8 mouse cellular contexts compared by ENCODE assay signal in genomic region chr1:90153099-90153744, GRCm38 (mm10). TPM values are rescaled to one million over a fixed set of nuclear protein-coding genes. Genes with fewer than 3 reads are reported as not detected.
DNase-seq lines count a peak whose midpoint lies in the region; ATAC-seq and TF ChIP-seq lines count a peak whose summit lies in the region.
"Had no signal": no experiment of that assay in that cellular context is flagged by ENCODE, and none has a peak within 500 bp of the region (broad histone marks: within the 10 kb centered on the region; RNA-seq: fewer than 3 reads in every experiment).

Iqca (minus strand) TSS chr1:90153401.

- peak; percentile 22 for DNase-seq in c-Kit-positive CD71-negative TER-119-negative erythroid progenitor cells, embryonic 14.5 days (ENCODE audit: low read depth)
- peak; percentile 93 for DNase-seq in kidney, postnatal 0 days (ENCODE audit: low spot score)
- DNase-seq in neural tube, embryonic 11.5 days (ENCODE audit: low spot score) = peak; percentile 85
- DNase-seq in telencephalon, adult 2 months (ENCODE audit: low read depth, low spot score) = peak; percentile 19

- H3K9me3 ChIP-seq in forebrain, embryonic 13.5 days (replicated peaks) = 0 out of 2 replicates have a peak, but pooled peaks cover 3% of the 10 kb centered on the region
- H3K9me3 ChIP-seq in heart, embryonic 15.5 days (replicated peaks) = no peaks in the 10 kb centered on the region
- H3K9me3 ChIP-seq in kidney, postnatal 0 days (replicated peaks; ENCODE audit: low read length) = no peaks in the 10 kb centered on the region
- H3K9me3 ChIP-seq in limb, embryonic 15.5 days = no peaks in the 10 kb centered on the region
- H3K9me3 ChIP-seq in neural tube, embryonic 11.5 days (ENCODE audit: control insufficient read depth, low read length) = no peaks in the 10 kb centered on the region

- H3K27me3 ChIP-seq in forebrain, embryonic 13.5 days = no peaks in the 10 kb centered on the region
- H3K27me3 ChIP-seq in heart, embryonic 15.5 days = peaks cover 55% of the 10 kb centered on the region
- no peaks in the 10 kb centered on the region for H3K27me3 ChIP-seq in kidney, postnatal 0 days (ENCODE audit: insufficient read depth, low read length)
- no peaks in the 10 kb centered on the region for H3K27me3 ChIP-seq in limb, embryonic 15.5 days
- no peaks in the 10 kb centered on the region for H3K27me3 ChIP-seq in neural tube, embryonic 11.5 days (ENCODE audit: control insufficient read depth, insufficient read depth, low read length)

- peak; percentile 96 for ATAC-seq in forebrain, embryonic 13.5 days
- peak; percentile 75 for ATAC-seq in heart, embryonic 15.5 days (replicated peaks; ENCODE audit: insufficient number of reproducible peaks, insufficient read depth, low FRiP score, low read depth)
- peak; percentile 93 for ATAC-seq in kidney, postnatal 0 days (replicated peaks; ENCODE audit: low FRiP score, low read depth)
- peak; percentile 88 for ATAC-seq in limb, embryonic 15.5 days (ENCODE audit: insufficient number of reproducible peaks, low FRiP score, low TSS enrichment, low read depth)
- ATAC-seq in neural tube, embryonic 11.5 days (ENCODE audit: insufficient read depth, low FRiP score, low TSS enrichment) = peak; percentile 92

- peak within 1 kb of the TSS; percentile 30; the same call in 1 of the 2 replicates for H3K9ac ChIP-seq in forebrain, embryonic 13.5 days
- 0 out of 2 replicates have a peak within 1 kb of the TSS, but pooled peaks have one; percentile 11 for H3K9ac ChIP-seq in heart, embryonic 15.5 days
- H3K9ac ChIP-seq in kidney, postnatal 0 days (ENCODE audit: low read depth, low read length) = no peak within 1 kb of the TSS
- H3K9ac ChIP-seq in limb, embryonic 15.5 days = 0 out of 2 replicates have a peak within 1 kb of the TSS, but pooled peaks have one; percentile 5
- H3K9ac ChIP-seq in neural tube, embryonic 11.5 days (ENCODE audit: low read length) = no peak within 1 kb of the TSS; the same call in 1 of the 2 replicates

- peak within 1 kb of the TSS; percentile 6; the same call in 1 of the 2 replicates for H3K27ac ChIP-seq in forebrain, embryonic 13.5 days
- H3K27ac ChIP-seq in heart, embryonic 15.5 days = no peak within 1 kb of the TSS
- H3K27ac ChIP-seq in kidney, postnatal 0 days = no peak within 1 kb of the TSS
- H3K27ac ChIP-seq in limb, embryonic 15.5 days = peak within 1 kb of the TSS; percentile 67
- peak within 1 kb of the TSS; percentile 66 for H3K27ac ChIP-seq in neural tube, embryonic 11.5 days (ENCODE audit: low read depth, low read length)

- peak; percentile 49 for TF ChIP-seq CTCF in kidney, postnatal 0 days (IDR thresholded peaks at IDR 0.05; ENCODE audit: low read depth)

- 3% methylated on average over 18 of the region's 18 CpGs for WGBS in forebrain, embryonic 13.5 days
- 4% methylated on average over 18 of the region's 18 CpGs for WGBS in heart, embryonic 15.5 days
- WGBS in kidney, postnatal 0 days = 4% methylated on average over 18 of the region's 18 CpGs
- WGBS in limb, embryonic 15.5 days = 4% methylated on average over 18 of the region's 18 CpGs
- 2% methylated on average over 18 of the region's 18 CpGs for WGBS in neural tube, embryonic 11.5 days

- peaks cover 21% of the 10 kb centered on the region for H3K4me1 ChIP-seq in forebrain, embryonic 13.5 days
- peaks cover 21% of the 10 kb centered on the region for H3K4me1 ChIP-seq in heart, embryonic 15.5 days (replicated peaks)
- peaks cover 13% of the 10 kb centered on the region for H3K4me1 ChIP-seq in kidney, postnatal 0 days (replicated peaks; ENCODE audit: insufficient read depth, low read length)
- H3K4me1 ChIP-seq in limb, embryonic 15.5 days = peaks cover 20% of the 10 kb centered on the region
- H3K4me1 ChIP-seq in neural tube, embryonic 11.5 days (ENCODE audit: control insufficient read depth, insufficient read depth, low read length) = peaks cover 9% of the 10 kb centered on the region

- no peaks in the 10 kb centered on the region for H3K36me3 ChIP-seq in forebrain, embryonic 13.5 days (ENCODE audit: poor library complexity, severe bottlenecking)
- H3K36me3 ChIP-seq in heart, embryonic 15.5 days = no peaks in the 10 kb centered on the region
- no peaks in the 10 kb centered on the region for H3K36me3 ChIP-seq in kidney, postnatal 0 days (ENCODE audit: insufficient read depth, low read length)
- no peaks in the 10 kb centered on the region for H3K36me3 ChIP-seq in limb, embryonic 15.5 days
- no peaks in the 10 kb centered on the region for H3K36me3 ChIP-seq in neural tube, embryonic 11.5 days (ENCODE audit: control insufficient read depth, insufficient read depth, low read length)

- H3K4me3 ChIP-seq in forebrain, embryonic 13.5 days = peak within 1 kb of the TSS; percentile 26
- peak within 1 kb of the TSS; percentile 23 for H3K4me3 ChIP-seq in heart, embryonic 15.5 days
- 0 out of 2 replicates have a peak within 1 kb of the TSS, but pooled peaks have one; percentile 7 for H3K4me3 ChIP-seq in kidney, postnatal 0 days (replicated peaks; ENCODE audit: low read depth, low read length)
- peak within 1 kb of the TSS; percentile 24 for H3K4me3 ChIP-seq in limb, embryonic 15.5 days
- no peak within 1 kb of the TSS for H3K4me3 ChIP-seq in neural tube, embryonic 11.5 days (ENCODE audit: low read depth, low read length)

- H3K4me2 ChIP-seq in forebrain, embryonic 13.5 days = peak within 1 kb of the TSS; percentile 57
- peak within 1 kb of the TSS; percentile 52 for H3K4me2 ChIP-seq in heart, embryonic 15.5 days
- H3K4me2 ChIP-seq in kidney, postnatal 0 days (ENCODE audit: low read length) = peak within 1 kb of the TSS; percentile 46
- H3K4me2 ChIP-seq in limb, embryonic 15.5 days = peak within 1 kb of the TSS; percentile 44
- H3K4me2 ChIP-seq in neural tube, embryonic 11.5 days (ENCODE audit: low read depth) = peak within 1 kb of the TSS; percentile 22

RNA-seq across cellular contexts. Expression of gene Iqca, which starts in this region (rescaled TPM):
- polyA plus RNA-seq in forebrain, embryonic 13.5 days (2015; fragmentation: Nextera tagmentation; extraction: Ambion mirVana) = 0.62 and 0.93 TPM in 2 replicates
- polyA plus RNA-seq in heart, embryonic 15.5 days (2015; fragmentation: Nextera tagmentation; extraction: Ambion mirVana) = 0.15 TPM in 1 of 2 replicates, not detected in the other
- polyA plus RNA-seq in kidney, postnatal 0 days (2015; fragmentation: Nextera tagmentation; extraction: Ambion mirVana) = 0.09 TPM in 1 of 2 replicates, not detected in the other
- polyA plus RNA-seq in limb, embryonic 15.5 days (2015; fragmentation: Nextera tagmentation; extraction: Ambion mirVana) = 0.19 TPM in 1 of 2 replicates, not detected in the other
- polyA plus RNA-seq in neural tube, embryonic 11.5 days (2014; fragmentation: Nextera tagmentation; extraction: Ambion mirVana) = 0.11 TPM in 1 of 2 replicates, not detected in the other
- polyA plus RNA-seq: large intestine, adult 2 months had no signal

Comparison
In these comparisons a context has a peak if more than half of its experiments do, and no peak if none do; other contexts are left out.
1. Peak in ATAC-seq, H3K4me3 ChIP-seq, H3K27ac ChIP-seq, H3K9ac ChIP-seq and H3K4me2 ChIP-seq in forebrain, embryonic 13.5 days; RNA of the gene not detected or under 1 TPM.
2. Peak in ATAC-seq, H3K4me3 ChIP-seq, H3K9ac ChIP-seq and H3K4me2 ChIP-seq in heart, embryonic 15.5 days; RNA of the gene not detected or under 1 TPM.
3. Peak in DNase-seq, ATAC-seq, H3K4me3 ChIP-seq and H3K4me2 ChIP-seq in kidney, postnatal 0 days; RNA of the gene not detected or under 1 TPM.
4. Peak in ATAC-seq, H3K4me3 ChIP-seq, H3K27ac ChIP-seq, H3K9ac ChIP-seq and H3K4me2 ChIP-seq in limb, embryonic 15.5 days; RNA of the gene not detected or under 1 TPM.
5. Peak in DNase-seq, ATAC-seq, H3K27ac ChIP-seq and H3K4me2 ChIP-seq in neural tube, embryonic 11.5 days; RNA of the gene not detected or under 1 TPM.
6. DNase-seq: peak in every context shown above with its lines; median percentile 93 in kidney, postnatal 0 days; 85 in neural tube, embryonic 11.5 days; 22 in c-Kit-positive CD71-negative TER-119-negative erythroid progenitor cells, embryonic 14.5 days; 19 in telencephalon, adult 2 months.